Comparison of ENCODE assay signal across 10 mouse cellular contexts in the genomic region with DNA sequence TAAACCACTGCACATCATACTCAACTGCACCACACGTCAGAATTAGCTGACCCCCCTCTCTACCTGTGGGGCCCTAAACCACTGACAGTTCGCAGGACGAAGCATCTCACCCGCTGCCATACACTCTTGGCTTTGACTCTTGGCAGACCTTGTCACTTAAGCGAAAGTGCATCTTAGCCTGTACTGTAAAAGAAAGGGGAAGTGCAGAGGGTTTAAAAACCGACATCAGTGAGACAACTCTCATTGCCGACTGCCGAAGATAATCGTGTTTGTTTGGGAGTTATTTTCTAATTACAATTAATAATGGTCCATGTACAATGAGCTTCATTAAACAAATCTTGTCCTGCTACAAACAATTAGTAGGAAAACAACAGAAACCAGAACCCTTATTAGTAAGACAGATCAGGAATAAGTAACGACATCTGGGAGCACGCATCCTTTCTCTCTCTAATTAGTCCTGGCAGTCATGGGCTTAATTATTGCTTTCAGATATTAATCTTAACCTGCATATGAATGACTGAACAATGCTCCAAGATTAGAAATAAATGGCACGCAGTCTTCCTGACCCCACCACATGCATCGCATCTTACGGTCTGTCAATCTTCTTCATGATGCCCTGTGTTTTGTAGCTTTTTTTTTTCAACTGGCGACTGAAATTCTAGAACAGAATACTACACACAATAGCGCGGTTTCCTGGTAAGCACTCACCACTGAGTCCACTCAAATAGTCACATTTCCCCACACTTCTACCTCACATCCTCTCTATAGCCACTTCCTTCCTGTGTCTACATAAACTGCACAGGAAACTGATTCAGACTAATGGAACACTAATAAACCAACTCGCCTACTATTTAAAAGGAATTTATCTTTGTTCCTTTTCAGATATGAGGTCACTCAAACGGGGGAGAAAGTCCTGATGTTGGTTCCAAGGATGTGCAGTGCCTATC. TPM values are rescaled to one million over a fixed set of nuclear protein-coding genes. Genes with fewer than 3 reads are reported as not detected.
DNase-seq lines count a peak whose midpoint lies in the region; ATAC-seq lines count a peak whose summit lies in the region.
"Had no signal": no experiment of that assay in that cellular context is flagged by ENCODE, and none has a peak within 500 bp of the region (broad histone marks: within the 10 kb centered on the region; RNA-seq: fewer than 3 reads in every experiment).

No protein-coding gene starts in this region.

- 55% methylated on average over 19 of the region's 19 CpGs for WGBS in hindbrain, embryonic 15.5 days
- WGBS in hindbrain, embryonic 11.5 days: 86% methylated on average over 19 of the region's 19 CpGs
- 8% methylated on average over 19 of the region's 19 CpGs for WGBS in liver, embryonic 16.5 days (ENCODE audit: insufficient replicate concordance)

- intact Hi-C loops in left cerebral cortex, postnatal 14 days (cut with DNase I): no loop called here

- peak overlapping the region; percentile 24 for H3K4me2 ChIP-seq in hindbrain, embryonic 15.5 days
- no peak overlapping the region for H3K4me2 ChIP-seq in hindbrain, embryonic 11.5 days (replicated peaks; ENCODE audit: low read depth, low read length)
- peak overlapping the region; percentile 22; the same call in 1 of the 2 replicates for H3K4me2 ChIP-seq in liver, embryonic 16.5 days (ENCODE audit: low read depth, low read length)

- H3K36me3 ChIP-seq in hindbrain, embryonic 15.5 days: no peaks in the 10 kb centered on the region
- H3K36me3 ChIP-seq in hindbrain, embryonic 11.5 days (ENCODE audit: control insufficient read depth, insufficient read depth, low read length): no peaks in the 10 kb centered on the region
- H3K36me3 ChIP-seq in liver, embryonic 16.5 days (ENCODE audit: control insufficient read depth, insufficient read depth): no peaks in the 10 kb centered on the region

- no peak for ATAC-seq in hindbrain, embryonic 15.5 days (ENCODE audit: low FRiP score, low read depth)
- ATAC-seq in hindbrain, embryonic 11.5 days (ENCODE audit: low FRiP score): no peak
- peak; percentile 27; the same call in 1 of the 2 replicates for ATAC-seq in liver, embryonic 16.5 days (ENCODE audit: low read depth)

- DNase-seq in hindbrain, embryonic 11.5 days (ENCODE audit: low spot score): no peak
- DNase-seq in A20 (ENCODE audit: low read depth, low spot score) (peak; percentile 74), MN1 (ENCODE audit: low spot score) (peak; percentile 83)
- DNase-seq in left cerebral cortex, postnatal 14 days (ENCODE audit: low spot score in 2 of 2): no peak
- DNase-seq in cerebellum, postnatal 4 days (ENCODE audit: low spot score in 2 of 2): no peak
- DNase-seq in embryo, embryonic 11 days: no peak
- DNase-seq: cerebellum, postnatal 14 days; gastrocnemius, postnatal 14 days had no signal

- H3K9me3 ChIP-seq in hindbrain, embryonic 15.5 days: no peaks in the 10 kb centered on the region
- H3K9me3 ChIP-seq in hindbrain, embryonic 11.5 days (ENCODE audit: control insufficient read depth, low read length): no peaks in the 10 kb centered on the region
- H3K9me3 ChIP-seq in liver, embryonic 16.5 days (replicated peaks; ENCODE audit: control insufficient read depth, low read length): no peaks in the 10 kb centered on the region

- no peak overlapping the region; the same call in none of the 2 replicates for H3K27ac ChIP-seq in hindbrain, embryonic 15.5 days (replicated peaks)
- H3K27ac ChIP-seq in hindbrain, embryonic 11.5 days (ENCODE audit: low read depth, low read length): no peak overlapping the region
- H3K27ac ChIP-seq in liver, embryonic 16.5 days (ENCODE audit: low read length): no peak overlapping the region

- no peak overlapping the region for H3K9ac ChIP-seq in hindbrain, embryonic 15.5 days
- H3K9ac ChIP-seq in hindbrain, embryonic 11.5 days (ENCODE audit: low read depth, low read length): no peak overlapping the region
- H3K9ac ChIP-seq in liver, embryonic 16.5 days (ENCODE audit: low read depth, low read length): no peak overlapping the region

- H3K4me1 ChIP-seq in hindbrain, embryonic 15.5 days (replicated peaks): peaks cover 13% of the 10 kb centered on the region
- no peaks in the 10 kb centered on the region for H3K4me1 ChIP-seq in hindbrain, embryonic 11.5 days (replicated peaks; ENCODE audit: control insufficient read depth, insufficient read depth, low read length)
- H3K4me1 ChIP-seq in liver, embryonic 16.5 days (ENCODE audit: control insufficient read depth, low read depth, low read length): no peaks in the 10 kb centered on the region

- no peaks in the 10 kb centered on the region for H3K27me3 ChIP-seq in hindbrain, embryonic 15.5 days
- H3K27me3 ChIP-seq in hindbrain, embryonic 11.5 days (ENCODE audit: control insufficient read depth, insufficient read depth, low read length): no peaks in the 10 kb centered on the region
- no peaks in the 10 kb centered on the region for H3K27me3 ChIP-seq in liver, embryonic 16.5 days (ENCODE audit: control insufficient read depth, insufficient read depth, low read depth, low read length)

- no peak overlapping the region for H3K4me3 ChIP-seq in hindbrain, embryonic 15.5 days
- H3K4me3 ChIP-seq in hindbrain, embryonic 11.5 days (ENCODE audit: low read depth, low read length): no peak overlapping the region
- peak overlapping the region; percentile 18; the same call in 1 of the 2 replicates for H3K4me3 ChIP-seq in liver, embryonic 16.5 days (ENCODE audit: low read depth, low read length)

RNA-seq across cellular contexts. Expression of gene Wwc2, which starts 42.8 kb away (rescaled TPM):
- 6.0 and 7.2 TPM in 2 replicates for polyA plus RNA-seq in hindbrain, embryonic 15.5 days (2015; fragmentation: Nextera tagmentation; extraction: Ambion mirVana)
- 8.6 and 10.0 TPM in 2 replicates for polyA plus RNA-seq in hindbrain, embryonic 11.5 days (2014; fragmentation: Nextera tagmentation; extraction: Ambion mirVana)
- 1.2 TPM in 2 replicates for polyA plus RNA-seq in liver, embryonic 16.5 days (2015; fragmentation: Nextera tagmentation; extraction: Ambion mirVana)
- 10 to 100 TPM; 27.5 to 27.8 TPM for total RNA-seq in left cerebral cortex, postnatal 14 days (2021)

Comparison
In these comparisons a context has a peak if more than half of its experiments do, and no peak if none do; other contexts are left out.
1. DNase-seq: peak in A20 (single experiment) and MN1 (single experiment); none in hindbrain, embryonic 11.5 days (single experiment), left cerebral cortex, postnatal 14 days (0 of 2), cerebellum, postnatal 4 days (0 of 2) and embryo, embryonic 11 days (single experiment).